Mouse (Mus musculus): ENCODE results near the gene Nelfe. TPM values are rescaled to one million over a fixed set of nuclear protein-coding genes. Genes with fewer than 3 reads are reported as not detected.

The Nelfe gene
- polyA plus RNA-seq, 1 experiment = 75.1 TPM

- Histone ChIP-seq H3K79me3 (ENCODE audit: low read depth) (peaks cover 1% of the 10 kb centered on the region), H3K4me3 (ENCODE audit: insufficient read depth, poor library complexity, severe bottlenecking) (no peak overlapping the region), H3K79me2 (ENCODE audit: control insufficient read depth, insufficient read depth) (peaks cover 28% of the 10 kb centered on the region), H3K36me3 (ENCODE audit: control insufficient read depth, insufficient read depth) (no peaks in the 10 kb centered on the region), H3K27me3 (ENCODE audit: control insufficient read depth, insufficient read depth, insufficient read length) (no peaks in the 10 kb centered on the region), H3ac (ENCODE audit: control insufficient read depth, insufficient read length, low read depth) (no peak overlapping the region)
- TF ChIP-seq FOSL1 (IDR thresholded peaks at IDR 0.05; ENCODE audit: insufficient read depth, low read length, poor library complexity, severe bottlenecking) = no peak
- no peak for TF ChIP-seq CEBPB (IDR thresholded peaks at IDR 0.05; ENCODE audit: low read depth)
- no peak for TF ChIP-seq MYOD1 (IDR thresholded peaks at IDR 0.05; ENCODE audit: control insufficient read depth, insufficient read length, low read depth)
- no peak for TF ChIP-seq CTCF (IDR thresholded peaks at IDR 0.05; ENCODE audit: control insufficient read depth, insufficient read depth, insufficient read length)
- TF ChIP-seq MAX (IDR thresholded peaks at IDR 0.05) = no peak
- TF ChIP-seq MYOG (IDR thresholded peaks at IDR 0.05; ENCODE audit: control insufficient read depth, extremely low read depth, insufficient read length) = no peak
- TF ChIP-seq USF1 (IDR thresholded peaks at IDR 0.05; ENCODE audit: low read depth) = no peak
Observed at GRCm38 (mm10) chr17:34893072-34893824, 43.1 kb downstream of the Nelfe start.

GRCm38 (mm10) chr17:34894074-34894597, 43.9 kb downstream of the Nelfe start:
- TF ChIP-seq CTCF (IDR thresholded peaks at IDR 0.05; ENCODE audit: control insufficient read depth, insufficient read depth, insufficient read length) (no peak), MYOD1 (IDR thresholded peaks at IDR 0.05; ENCODE audit: control insufficient read depth, insufficient read length, low read depth) (peak; percentile 63), CEBPB (IDR thresholded peaks at IDR 0.05; ENCODE audit: low read depth) (peak; percentile 58)
- Histone ChIP-seq H3K79me2 (ENCODE audit: control insufficient read depth, insufficient read depth) (peaks cover 33% of the 10 kb centered on the region), H3K27me3 (ENCODE audit: control insufficient read depth, insufficient read depth, insufficient read length) (no peaks in the 10 kb centered on the region), H3K79me3 (ENCODE audit: low read depth) (peaks cover 2% of the 10 kb centered on the region), H3K36me3 (ENCODE audit: control insufficient read depth, insufficient read depth) (no peaks in the 10 kb centered on the region), H3K4me3 (ENCODE audit: insufficient read depth, poor library complexity, severe bottlenecking) (peak overlapping the region; percentile 61), H3ac (ENCODE audit: control insufficient read depth, insufficient read length, low read depth) (peak overlapping the region; percentile 46)

DNA sequence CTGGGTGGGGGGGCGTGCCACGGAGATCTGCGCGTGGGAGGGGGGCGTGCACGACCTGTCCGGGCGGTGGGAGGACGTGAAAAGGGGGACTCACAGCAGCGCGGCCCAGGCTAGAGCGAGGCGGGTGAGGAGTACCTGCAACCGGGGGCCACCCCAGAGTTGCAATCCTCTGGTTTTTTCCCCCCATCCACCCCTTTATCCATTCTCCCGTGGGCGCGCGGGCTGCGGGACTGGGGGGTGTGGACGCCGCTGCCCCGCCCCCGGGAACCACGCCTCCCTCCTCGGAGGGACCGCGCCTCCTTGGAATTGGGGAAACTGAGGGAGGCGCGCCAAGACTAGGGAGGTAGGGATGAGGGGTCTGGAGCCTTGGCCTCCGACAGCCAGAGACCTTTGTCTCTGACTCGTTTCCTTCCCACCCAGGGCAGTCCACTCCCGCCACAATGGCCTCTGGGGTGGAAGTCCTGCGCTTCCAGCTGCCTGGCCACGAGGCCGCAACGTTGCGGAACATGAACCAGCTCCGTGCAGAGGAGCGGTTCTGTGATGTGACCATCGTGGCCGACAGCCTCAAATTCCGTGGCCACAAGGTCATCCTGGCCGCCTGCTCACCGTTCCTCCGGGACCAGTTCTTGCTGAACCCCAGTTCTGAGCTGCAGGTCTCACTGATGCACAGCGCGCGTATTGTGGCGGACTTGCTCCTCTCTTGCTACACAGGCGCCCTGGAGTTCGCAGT, 44.8 kb downstream of the Nelfe start:
- TF ChIP-seq CTCF (IDR thresholded peaks at IDR 0.05; ENCODE audit: control insufficient read depth, insufficient read depth, insufficient read length) = no peak
- TF ChIP-seq MAX (IDR thresholded peaks at IDR 0.05) = peak; percentile 7
- no peak for TF ChIP-seq MYOD1 (IDR thresholded peaks at IDR 0.05; ENCODE audit: control insufficient read depth, insufficient read length, low read depth)
- Histone ChIP-seq H3K27me3 (ENCODE audit: control insufficient read depth, insufficient read depth, insufficient read length) (no peaks in the 10 kb centered on the region), H3ac (ENCODE audit: control insufficient read depth, insufficient read length, low read depth) (peak overlapping the region; percentile 72), H3K4me3 (ENCODE audit: insufficient read depth, poor library complexity, severe bottlenecking) (peak overlapping the region; percentile 61), H3K36me3 (ENCODE audit: control insufficient read depth, insufficient read depth) (no peaks in the 10 kb centered on the region), H3K79me3 (ENCODE audit: low read depth) (peaks cover 9% of the 10 kb centered on the region), H3K79me2 (ENCODE audit: control insufficient read depth, insufficient read depth) (peaks cover 42% of the 10 kb centered on the region)

DNA sequence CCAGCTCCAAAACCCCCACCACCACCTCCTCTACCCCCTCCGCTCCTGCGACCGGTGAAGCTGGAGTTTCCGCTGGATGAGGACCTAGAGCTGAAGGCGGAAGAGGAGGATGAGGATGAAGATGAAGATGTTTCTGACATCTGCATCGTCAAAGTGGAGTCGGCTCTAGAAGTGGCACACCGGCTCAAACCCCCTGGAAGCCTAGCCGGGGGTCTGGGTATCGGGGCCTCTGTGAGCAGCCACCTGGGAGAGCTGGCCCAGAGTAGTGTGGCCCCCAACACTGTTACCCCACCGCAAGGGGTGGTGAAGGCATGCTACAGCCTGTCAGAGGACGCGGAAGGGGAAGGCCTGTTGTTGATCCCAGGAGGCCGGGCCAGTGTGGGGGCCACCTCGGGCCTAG, 45.5 kb downstream of the Nelfe start:
- Histone ChIP-seq H3ac (ENCODE audit: control insufficient read depth, insufficient read length, low read depth) (no peak overlapping the region), H3K36me3 (ENCODE audit: control insufficient read depth, insufficient read depth) (no peaks in the 10 kb centered on the region), H3K79me2 (ENCODE audit: control insufficient read depth, insufficient read depth) (peaks cover 49% of the 10 kb centered on the region), H3K79me3 (ENCODE audit: low read depth) (peaks cover 16% of the 10 kb centered on the region), H3K27me3 (ENCODE audit: control insufficient read depth, insufficient read depth, insufficient read length) (no peaks in the 10 kb centered on the region), H3K4me3 (ENCODE audit: insufficient read depth, poor library complexity, severe bottlenecking) (no peak overlapping the region)
- no peak for TF ChIP-seq CTCF (IDR thresholded peaks at IDR 0.05; ENCODE audit: control insufficient read depth, insufficient read depth, insufficient read length)
- TF ChIP-seq MAX (IDR thresholded peaks at IDR 0.05) = no peak

- no peak overlapping the region for H3K4me3 ChIP-seq (ENCODE audit: insufficient read depth, poor library complexity, severe bottlenecking)
- no peaks in the 10 kb centered on the region for H3K27me3 ChIP-seq (ENCODE audit: control insufficient read depth, insufficient read depth, insufficient read length)
- peaks cover 56% of the 10 kb centered on the region for H3K79me2 ChIP-seq (ENCODE audit: control insufficient read depth, insufficient read depth)
- peaks cover 1% of the 10 kb centered on the region for H3K36me3 ChIP-seq (ENCODE audit: control insufficient read depth, insufficient read depth)
- peaks cover 23% of the 10 kb centered on the region for H3K79me3 ChIP-seq (ENCODE audit: low read depth)
- no peak for TF ChIP-seq CEBPB (IDR thresholded peaks at IDR 0.05; ENCODE audit: low read depth)
- no peak for TF ChIP-seq MAX (IDR thresholded peaks at IDR 0.05)
- no peak for TF ChIP-seq USF1 (IDR thresholded peaks at IDR 0.05; ENCODE audit: low read depth)
- no peak for TF ChIP-seq MYOD1 (IDR thresholded peaks at IDR 0.05; ENCODE audit: control insufficient read depth, insufficient read length, low read depth)
- TF ChIP-seq MYOG (IDR thresholded peaks at IDR 0.05; ENCODE audit: control insufficient read depth, extremely low read depth, insufficient read length) = no peak
- no peak for TF ChIP-seq CTCF (IDR thresholded peaks at IDR 0.05; ENCODE audit: control insufficient read depth, insufficient read depth, insufficient read length)
- no peak for TF ChIP-seq FOSL1 (IDR thresholded peaks at IDR 0.05; ENCODE audit: insufficient read depth, low read length, poor library complexity, severe bottlenecking)
- H3ac ChIP-seq (ENCODE audit: control insufficient read depth, insufficient read length, low read depth) = no peak overlapping the region
Observed at GRCm38 (mm10) chr17:34896366-34896765, 46.2 kb downstream of the Nelfe start.
